Mouse (Mus musculus) limb, embryonic 11.5 days (tissue): ENCODE results near the gene Aadacl3. TPM values are rescaled to one million over a fixed set of nuclear protein-coding genes. Genes with fewer than 3 reads are reported as not detected.

ENCODE experiments used
- ATAC-seq: fragments of 200-750 bp; cut with Nextera tagmentation; 2 replicates; pipeline ENCODE4 v1.8.0; 2017; ENCODE audit warnings: low read depth; ENCODE audit not compliant: insufficient number of reproducible peaks, low FRiP score, low TSS enrichment
- DNase-seq: peaks from one replicate; pipeline ENCODE4 v3.0.0-alpha.2; 2015; ENCODE audit warnings: low spot score
- H3K27ac ChIP-seq: fragments of 300-500 bp; sonication (generic); replicated peaks from 2 replicates; pipeline ENCODE4 v1.5.1; 2014; ENCODE audit warnings: low read depth, mild to moderate bottlenecking, low read length
- H3K27me3 ChIP-seq: fragments of 300-500 bp; sonication (generic); 2 replicates; pipeline ENCODE4 v1.6.1; 2014; ENCODE audit warnings: mild to moderate bottlenecking, low read length, mixed read lengths; ENCODE audit not compliant: control insufficient read depth, insufficient read depth
- H3K36me3 ChIP-seq: fragments of 300-500 bp; sonication (generic); 2 replicates; pipeline ENCODE4 v1.6.1; 2014; ENCODE audit warnings: mild to moderate bottlenecking, low read length, moderate library complexity, mixed read lengths; ENCODE audit not compliant: control insufficient read depth, insufficient read depth
- H3K4me1 ChIP-seq: fragments of 300-500 bp; sonication (generic); 2 replicates; pipeline ENCODE4 v1.6.1; 2014; ENCODE audit warnings: low read length, mixed read lengths; ENCODE audit not compliant: control insufficient read depth, insufficient read depth
- H3K4me2 ChIP-seq: fragments of 300-500 bp; sonication (generic); 2 replicates; pipeline ENCODE4 v1.6.1; 2014; ENCODE audit warnings: low read depth, mild to moderate bottlenecking, moderate library complexity; ENCODE audit not compliant: severe bottlenecking
- H3K4me3 ChIP-seq: fragments of 300-500 bp; sonication (generic); 2 replicates; pipeline ENCODE4 v1.5.1; 2014; ENCODE audit warnings: low read depth, low read length
- H3K9ac ChIP-seq: fragments of 300-500 bp; sonication (generic); 2 replicates; pipeline ENCODE4 v1.6.1; 2014; ENCODE audit warnings: mild to moderate bottlenecking, low read length
- H3K9me3 ChIP-seq: fragments of 300-500 bp; sonication (generic); 2 replicates; pipeline ENCODE4 v1.6.1; 2016; ENCODE audit warnings: low read length; ENCODE audit not compliant: control insufficient read depth
- WGBS: fragments of 180-500 bp; shearing (Covaris S2); extraction: QIAGEN DNeasy Blood & Tissue Kit; methylation state at CpG from one replicate; pipeline ENCODE4 v1.1.7; 2014; 5-methylcytosine and 5-hydroxymethylcytosine counted together
- polyA plus RNA-seq: library from polyadenylated mRNA; unstranded; fragments of >200 nt; fragmentation: Nextera tagmentation; extraction: Ambion mirVana; gene quantifications from 2 replicates; pipeline ENCODE4 v1.2.1, GENCODE M21; 2014

Gene Aadacl3
- polyA plus RNA-seq, 1 experiment from 2014 or later, result not detected

DNA sequence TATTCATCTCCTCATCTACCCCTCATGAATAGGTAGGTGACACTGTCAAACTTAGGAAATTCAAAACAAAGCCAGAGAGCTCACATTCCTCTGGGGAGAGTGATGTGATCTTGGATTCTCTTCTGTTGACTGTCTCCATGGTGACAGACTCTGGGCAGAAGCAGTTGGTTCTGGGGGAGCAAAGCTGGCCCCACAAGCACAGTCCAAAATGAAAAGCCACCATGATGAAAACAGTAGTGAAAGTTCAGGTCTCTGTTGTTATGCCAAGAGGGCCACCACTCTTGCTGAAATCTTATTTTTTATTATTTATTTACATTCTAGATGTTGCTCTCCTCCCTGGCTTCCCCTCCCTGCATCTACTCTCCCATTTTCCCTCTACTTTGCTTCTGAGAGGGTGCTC, 24.9 kb downstream of the Aadacl3 start, which contains the start of gene 1700012P22Rik:
Gene 1700012P22Rik, minus strand, starts transcription at position 101 of the 400 bp plus-strand sequence.
- no peaks in the 10 kb centered on the region for H3K36me3 ChIP-seq
- no peaks in the 10 kb centered on the region for H3K4me1 ChIP-seq
- no peaks in the 10 kb centered on the region for H3K27me3 ChIP-seq
- DNase-seq, result no peak
- no peak within 1 kb of the TSS for H3K4me3 ChIP-seq
- H3K4me2 ChIP-seq, result no peak within 1 kb of the TSS
- no peaks in the 10 kb centered on the region for H3K9me3 ChIP-seq
- no peak within 1 kb of the TSS for H3K9ac ChIP-seq
- no peak within 1 kb of the TSS for H3K27ac ChIP-seq
- no peak for ATAC-seq

DNA sequence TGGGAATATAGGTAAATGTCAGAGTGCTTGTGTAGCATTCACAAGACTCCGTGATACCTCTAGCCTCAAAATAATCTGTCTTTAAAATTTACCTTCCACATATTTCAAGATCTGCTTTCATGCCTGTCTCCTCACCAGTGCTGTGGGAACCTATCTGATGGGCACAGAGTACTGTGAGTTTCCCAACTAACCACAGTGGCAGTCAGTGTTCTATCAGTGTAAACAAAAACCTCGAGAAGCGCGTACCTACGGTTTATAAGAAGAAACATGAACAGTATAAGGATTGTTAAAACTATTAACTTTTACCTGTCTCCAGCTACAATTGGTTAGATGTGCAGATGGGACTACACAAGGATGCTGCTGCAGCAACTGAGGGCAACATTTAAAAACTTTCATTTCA, 30.3 kb downstream of the Aadacl3 start:
- H3K36me3 ChIP-seq, result no peaks in the 10 kb centered on the region
- ATAC-seq, result no peak

DNA sequence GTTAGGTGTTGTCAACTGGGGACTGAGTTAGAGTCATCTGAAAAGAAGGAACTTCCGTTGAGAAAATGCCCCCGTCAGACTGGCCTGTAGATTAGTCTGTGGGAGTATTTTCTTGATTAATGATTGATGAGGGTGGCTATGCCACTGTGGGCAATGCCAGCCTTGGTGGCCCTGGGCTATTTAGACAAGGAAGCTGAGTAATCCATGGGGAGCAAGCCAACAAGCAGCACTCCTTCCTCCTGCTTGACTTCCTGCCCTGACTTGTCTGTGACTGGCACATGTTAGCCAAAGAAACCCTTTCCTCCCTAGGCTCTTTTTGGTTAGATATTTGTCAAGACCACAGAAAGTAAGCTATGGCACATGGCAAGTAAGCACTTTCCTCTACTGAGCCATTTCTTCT, 32.8 kb downstream of the Aadacl3 start:
- no peaks in the 10 kb centered on the region for H3K27me3 ChIP-seq
- H3K4me3 ChIP-seq, result no peak overlapping the region
- DNase-seq (no peak), ATAC-seq (no peak)
- no peaks in the 10 kb centered on the region for H3K9me3 ChIP-seq
- WGBS, result 86% methylated on average over 2 of the region's 2 CpGs
- H3K27ac ChIP-seq, result no peak overlapping the region
- H3K4me2 ChIP-seq, result no peak overlapping the region
- H3K4me1 ChIP-seq, result no peaks in the 10 kb centered on the region
- H3K36me3 ChIP-seq, result no peaks in the 10 kb centered on the region
- H3K9ac ChIP-seq, result no peak overlapping the region

More for the DNA sequence above, 30.3 kb downstream of the Aadacl3 start:
- H3K4me1 ChIP-seq, result no peaks in the 10 kb centered on the region
- DNase-seq, result no peak
- no peak overlapping the region for H3K4me2 ChIP-seq
- H3K4me3 ChIP-seq, result no peak overlapping the region
- no peaks in the 10 kb centered on the region for H3K27me3 ChIP-seq
- WGBS, result 89% methylated on average over 5 of the region's 5 CpGs
- H3K9ac ChIP-seq, result no peak overlapping the region
- no peaks in the 10 kb centered on the region for H3K9me3 ChIP-seq
- H3K27ac ChIP-seq, result no peak overlapping the region

DNA sequence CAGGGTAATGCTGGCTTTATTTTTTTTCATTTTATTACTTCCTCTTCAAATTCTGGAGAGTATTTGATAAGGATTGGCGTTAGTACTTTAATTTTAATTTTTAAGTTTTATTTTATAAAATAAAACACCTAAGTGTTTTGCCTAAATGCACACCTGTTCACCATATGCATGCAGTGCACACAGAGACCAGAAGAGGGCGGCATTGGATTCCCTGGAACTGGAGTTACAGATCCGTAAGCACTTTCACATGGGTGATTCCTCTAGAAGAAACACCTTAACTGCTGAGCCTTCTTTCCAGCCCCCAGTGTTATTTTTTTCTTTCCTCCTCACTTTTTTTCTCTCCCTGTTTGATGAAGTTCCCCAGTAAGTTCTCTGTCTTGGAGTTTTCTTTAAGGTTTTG, 34.7 kb downstream of the Aadacl3 start:
- Histone ChIP-seq H3K27ac (no peak overlapping the region), H3K4me2 (no peak overlapping the region), H3K27me3 (no peaks in the 10 kb centered on the region), H3K36me3 (no peaks in the 10 kb centered on the region), H3K9me3 (no peaks in the 10 kb centered on the region), H3K9ac (no peak overlapping the region), H3K4me1 (no peaks in the 10 kb centered on the region), H3K4me3 (no peak overlapping the region)
- WGBS, result 16% methylated on average over 3 of the region's 3 CpGs
- no peak for ATAC-seq
- DNase-seq, result peak; percentile 41

DNA sequence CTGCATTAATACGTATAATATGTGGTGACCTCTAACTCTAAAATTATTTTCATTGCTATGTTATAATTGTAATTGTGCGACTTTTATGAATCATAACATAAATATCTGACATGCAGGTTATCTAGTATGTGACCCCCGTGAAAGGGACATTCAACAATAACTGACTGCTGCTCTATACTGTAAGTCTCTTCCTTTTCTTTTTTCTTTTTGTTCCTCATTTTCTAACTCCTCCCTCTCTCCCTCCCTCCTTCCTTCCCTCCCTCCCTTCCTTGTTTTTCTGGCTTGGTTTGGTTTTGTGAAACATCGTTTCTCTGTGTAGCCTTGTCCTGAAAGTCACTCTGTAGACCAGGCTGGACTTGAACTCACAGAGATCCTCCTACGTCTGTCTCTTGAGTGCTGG, 39.0 kb downstream of the Aadacl3 start:
- Histone ChIP-seq H3K9ac (no peak overlapping the region), H3K4me2 (no peak overlapping the region), H3K4me3 (no peak overlapping the region), H3K27me3 (no peaks in the 10 kb centered on the region), H3K27ac (no peak overlapping the region), H3K4me1 (no peaks in the 10 kb centered on the region), H3K36me3 (no peaks in the 10 kb centered on the region), H3K9me3 (no peaks in the 10 kb centered on the region)
- WGBS, result 83% methylated on average over 5 of the region's 5 CpGs
- DNase-seq, result no peak
- no peak for ATAC-seq

DNA sequence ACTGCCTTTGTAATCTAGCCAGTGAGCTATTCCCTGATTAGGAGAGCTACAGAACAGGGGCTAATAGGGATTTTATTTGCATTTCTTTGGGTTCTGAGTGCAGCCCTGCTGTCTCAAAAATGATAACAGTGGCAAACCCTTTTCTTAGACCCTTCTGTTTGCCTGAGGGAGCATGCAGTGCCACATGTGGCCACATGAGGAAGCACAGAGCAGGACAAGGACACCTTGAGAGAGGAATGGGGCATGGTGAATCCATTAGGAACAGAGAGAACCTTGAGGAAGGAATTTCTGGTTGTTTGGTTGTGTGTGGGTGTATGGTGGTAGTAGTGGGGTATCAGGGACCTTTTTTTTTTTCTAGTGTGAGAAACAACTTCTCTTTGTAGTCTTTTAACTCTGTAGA, 42.9 kb downstream of the Aadacl3 start:
- Histone ChIP-seq H3K36me3 (no peaks in the 10 kb centered on the region), H3K9me3 (no peaks in the 10 kb centered on the region), H3K27me3 (no peaks in the 10 kb centered on the region), H3K4me2 (no peak overlapping the region), H3K4me3 (no peak overlapping the region), H3K27ac (no peak overlapping the region), H3K9ac (no peak overlapping the region), H3K4me1 (no peaks in the 10 kb centered on the region)
- DNase-seq (no peak), ATAC-seq (no peak)

DNA sequence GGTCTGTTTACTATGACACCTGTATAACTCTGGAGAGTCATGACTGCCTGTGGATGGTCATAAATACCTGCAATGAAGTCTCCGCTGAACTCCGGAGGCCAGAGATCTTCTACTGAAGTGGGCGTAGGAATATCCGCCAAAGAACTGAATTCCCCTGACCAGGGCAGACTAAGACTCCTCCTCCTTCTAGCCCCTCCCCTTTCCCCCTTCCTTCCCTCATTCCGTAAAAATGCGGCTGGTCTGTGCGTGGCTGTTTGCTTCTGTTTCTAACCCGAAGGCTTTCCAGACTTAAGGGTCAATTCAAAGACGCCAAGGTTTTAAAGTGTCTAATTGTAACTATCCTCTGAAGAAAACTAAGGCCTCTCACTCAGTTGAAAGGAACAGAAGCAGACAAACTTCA, 55.3 kb downstream of the Aadacl3 start, which contains the start of gene Pramef12:
Gene Pramef12, minus strand, starts transcription at position 175 of the 400 bp plus-strand sequence.
- Histone ChIP-seq H3K9ac (no peak within 1 kb of the TSS), H3K27me3 (no peaks in the 10 kb centered on the region), H3K4me2 (no peak within 1 kb of the TSS), H3K36me3 (no peaks in the 10 kb centered on the region), H3K27ac (no peak within 1 kb of the TSS), H3K4me3 (no peak within 1 kb of the TSS), H3K4me1 (no peaks in the 10 kb centered on the region), H3K9me3 (no peaks in the 10 kb centered on the region)
- WGBS, result 71% methylated on average over 9 of the region's 9 CpGs
- ATAC-seq, result no peak
- no peak for DNase-seq

DNA sequence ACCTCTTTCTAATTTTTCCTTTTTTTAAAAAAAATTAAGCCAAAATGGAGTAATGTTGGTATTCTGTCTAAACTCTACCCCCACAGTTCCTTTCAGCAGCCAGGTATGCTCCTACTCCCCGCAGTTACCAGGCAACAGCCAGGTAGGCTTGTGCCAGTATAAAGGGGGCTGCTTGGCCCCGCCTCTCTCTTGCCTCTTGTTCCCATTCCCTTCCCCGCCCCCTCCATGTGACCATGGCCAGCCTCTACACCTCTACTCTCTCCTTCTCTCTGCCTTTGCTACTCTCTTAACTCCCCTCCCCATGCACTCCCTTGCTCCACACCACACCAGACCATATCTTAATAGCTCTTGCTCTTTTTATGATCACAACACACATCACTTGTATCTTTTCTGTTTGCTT, 57.3 kb downstream of the Aadacl3 start:
- no peak overlapping the region for H3K27ac ChIP-seq
- ATAC-seq (no peak), DNase-seq (no peak)
- no peaks in the 10 kb centered on the region for H3K27me3 ChIP-seq
- H3K36me3 ChIP-seq, result no peaks in the 10 kb centered on the region
- H3K4me3 ChIP-seq, result no peak overlapping the region
- no peaks in the 10 kb centered on the region for H3K4me1 ChIP-seq
- no peak overlapping the region for H3K9ac ChIP-seq
- H3K4me2 ChIP-seq, result no peak overlapping the region
- 66% methylated on average over 3 of the region's 3 CpGs for WGBS
- H3K9me3 ChIP-seq, result no peaks in the 10 kb centered on the region

DNA sequence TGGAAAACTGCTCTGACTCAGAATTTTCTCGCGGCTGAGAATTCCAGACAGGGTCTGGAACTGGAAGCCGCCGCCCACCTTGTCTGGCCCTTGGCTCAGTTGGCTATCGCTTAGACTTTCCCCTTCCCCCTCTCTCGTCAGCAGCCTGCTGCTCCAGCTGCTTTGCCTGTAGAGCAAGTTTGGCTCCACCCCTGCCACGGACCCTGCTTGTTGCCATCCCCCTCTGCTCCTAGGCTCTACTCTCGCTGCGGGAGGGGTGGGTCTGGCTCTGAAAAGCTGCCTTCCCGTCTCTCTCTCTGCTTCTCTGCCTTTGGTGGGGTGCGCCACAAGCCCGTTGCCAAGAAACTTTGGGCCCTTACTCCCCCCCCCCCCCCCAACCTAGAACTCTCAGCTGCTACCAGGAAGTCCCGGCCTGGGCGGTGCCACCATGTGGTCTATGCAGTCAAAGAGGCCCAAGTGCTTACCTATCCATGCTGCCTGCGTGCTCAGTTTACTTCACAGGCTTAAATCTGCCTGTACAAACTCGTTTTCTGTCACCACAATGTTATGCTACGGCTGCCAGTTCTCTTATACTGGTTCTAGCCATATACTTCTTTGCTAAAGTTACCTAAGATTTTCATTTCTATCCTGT, 59.0 kb downstream of the Aadacl3 start:
- peak overlapping the region; percentile 48; the same call in 1 of the 2 replicates for H3K27ac ChIP-seq
- H3K36me3 ChIP-seq, result no peaks in the 10 kb centered on the region
- H3K27me3 ChIP-seq, result no peaks in the 10 kb centered on the region
- 5% methylated on average over 17 of the region's 17 CpGs for WGBS
- peak overlapping the region; percentile 39; the same call in 1 of the 2 replicates for H3K4me2 ChIP-seq
- H3K9ac ChIP-seq, result 0 out of 2 replicates have a peak overlapping the region, but pooled peaks have one; percentile 35
- no peaks in the 10 kb centered on the region for H3K9me3 ChIP-seq
- H3K4me3 ChIP-seq, result peak overlapping the region; percentile 25
- DNase-seq (peak; percentile 81), ATAC-seq (peak; percentile 92)
- no peaks in the 10 kb centered on the region for H3K4me1 ChIP-seq
